Mouse (Mus musculus): ENCODE results near the gene Coa4. TPM values are rescaled to one million over a fixed set of nuclear protein-coding genes. Genes with fewer than 3 reads are reported as not detected.
A peak's percentile ranks its signal among the peaks of the same experiment; 100 is the strongest.
"Not testable (repeated sequence)": the region's sequence is repeated elsewhere in the genome, so short reads cannot be mapped to it uniquely, and the experiment has no call there.

Gene Coa4
- polyA plus RNA-seq, 1 experiment from 2014 or later, result 12.6 TPM

GRCm38 (mm10) chr7:100557241-100557640 lies 20.4 kb downstream of the Coa4 start:
- ATAC-seq, result no peak
- ChIA-PET CTCF (interaction anchor here (0.8 kb wide), 1 partner anchor 13 kb away, joined by 3 read pairs; no protein-coding TSS in a partner anchor), POLR2A (interaction anchor here (0.7 kb wide), 1 partner anchor 110 kb away, joined by 3 read pairs; no protein-coding TSS in a partner anchor)
- in situ Hi-C loops (cut with MboI; ENCODE audit: low pct_unique_long_range_greater_than_20kb), result no loop called here
- no peaks in the 10 kb centered on the region for H3K27me3 ChIP-seq
- no peak for TF ChIP-seq CTCF (IDR thresholded peaks at IDR 0.05)
- no peak for DNase-seq (ENCODE audit: low read depth, low spot score)

DNA sequence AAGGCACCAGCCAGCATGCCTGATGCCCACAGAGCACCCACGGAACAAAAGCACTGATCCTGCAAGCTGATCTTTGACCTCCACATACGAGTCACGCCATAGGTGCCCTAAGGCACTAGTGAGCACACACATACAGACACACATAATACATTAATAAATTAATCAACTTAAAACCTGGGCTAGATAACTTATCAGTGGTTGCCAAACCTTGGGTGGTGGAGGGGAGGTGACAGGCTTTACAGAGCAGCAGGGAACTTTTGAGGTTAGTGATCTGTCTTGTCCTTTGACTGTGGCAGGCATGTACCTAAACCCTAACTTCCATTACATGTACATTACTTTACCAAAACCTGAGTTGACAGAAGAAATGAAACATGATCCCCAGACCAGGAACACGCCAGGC lies 22.5 kb downstream of the Coa4 start:
- ChIA-PET CTCF (no interaction called here), POLR2A (no interaction called here)
- TF ChIP-seq CTCF (IDR thresholded peaks at IDR 0.05), result no peak
- no peak for DNase-seq (ENCODE audit: low read depth, low spot score)
- no peak for ATAC-seq
- in situ Hi-C loops (cut with MboI; ENCODE audit: low pct_unique_long_range_greater_than_20kb), result no loop called here
- no peaks in the 10 kb centered on the region for H3K27me3 ChIP-seq

DNA sequence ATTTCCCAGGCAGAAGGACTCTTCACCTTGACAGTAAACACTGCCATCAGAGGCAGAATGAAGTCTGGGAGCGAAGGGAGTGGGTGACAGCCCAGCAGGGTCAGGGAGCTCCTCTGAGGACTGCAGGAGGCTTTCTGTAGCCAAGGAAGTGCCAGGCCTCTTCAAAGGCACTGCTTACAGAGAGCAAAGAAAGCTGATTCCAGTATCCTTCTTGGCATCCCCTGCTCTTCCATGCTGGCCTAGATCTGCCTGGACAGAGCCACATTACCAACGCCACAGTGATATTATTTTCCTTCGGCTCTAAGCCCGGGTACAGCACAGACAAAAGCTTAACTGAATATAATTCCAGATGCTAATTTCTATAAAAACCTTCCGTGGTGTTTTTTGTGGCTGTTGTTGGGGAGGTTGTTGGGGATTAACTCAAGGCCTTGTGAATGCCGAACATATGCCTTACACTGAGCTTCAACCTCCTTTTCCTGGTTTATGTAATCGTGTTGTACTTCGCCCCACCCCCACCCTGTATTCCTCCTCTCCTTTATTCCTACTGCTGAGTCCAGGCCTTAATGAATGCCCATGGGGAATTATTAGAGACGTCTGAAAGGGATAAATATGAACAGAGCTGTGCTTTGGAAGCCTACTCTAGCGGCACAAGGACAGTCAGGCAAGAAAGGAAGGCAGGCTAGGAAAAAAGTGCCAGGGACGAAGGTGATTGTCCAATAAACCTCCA lies 25.2 kb downstream of the Coa4 start:
- POLR2A ChIA-PET, result no interaction called here
- DNase-seq (ENCODE audit: low read depth, low spot score) (no peak), ATAC-seq (no peak)
- in situ Hi-C loops (cut with MboI; ENCODE audit: low pct_unique_long_range_greater_than_20kb), result no loop called here
- no peaks in the 10 kb centered on the region for H3K27me3 ChIP-seq
- TF ChIP-seq CTCF (IDR thresholded peaks at IDR 0.05), result no peak
- CTCF ChIA-PET, result no interaction called here

- POLR2A ChIA-PET, CTCF ChIA-PET: not testable (repeated sequence)
- peak; percentile 31 for TF ChIP-seq CTCF (IDR thresholded peaks at IDR 0.05)
Measured at GRCm38 (mm10) chr7:100567238-100567637, 30.4 kb downstream of the Coa4 start.

DNA sequence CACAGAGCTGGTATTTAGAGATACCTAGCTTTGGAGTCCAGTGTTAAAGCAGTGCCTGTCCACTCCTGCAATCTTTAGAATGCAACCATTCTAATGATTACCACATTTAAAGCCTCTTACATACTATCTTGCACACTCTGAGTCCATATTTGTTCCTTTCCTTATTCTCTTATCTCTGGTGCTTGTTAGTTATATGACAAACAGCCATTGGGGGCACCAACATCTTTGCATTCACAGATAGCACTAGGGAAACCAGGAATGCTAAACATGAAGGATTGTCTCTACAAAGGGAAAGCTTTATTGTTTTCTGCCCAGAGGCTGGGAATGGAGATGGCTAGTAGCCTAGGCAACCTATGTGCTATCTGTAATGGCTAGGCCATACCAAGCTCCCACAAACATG lies 33.0 kb downstream of the Coa4 start:
- no peaks in the 10 kb centered on the region for H3K27me3 ChIP-seq
- no peak for ATAC-seq
- no peak for TF ChIP-seq CTCF (IDR thresholded peaks at IDR 0.05)
- ChIA-PET POLR2A (interaction anchor here (1.1 kb wide), 1 partner anchor 13 kb away, joined by 3 read pairs; no protein-coding TSS in a partner anchor), CTCF (interaction anchor here (1.1 to 1.5 kb wide), 2 partner anchors 14 to 22 kb away, joined by 3 to 4 read pairs; no protein-coding TSS in a partner anchor)
- no peak for DNase-seq (ENCODE audit: low read depth, low spot score)
- in situ Hi-C loops (cut with MboI; ENCODE audit: low pct_unique_long_range_greater_than_20kb), result no loop called here

More at GRCm38 (mm10) chr7:100567238-100567637, 30.4 kb downstream of the Coa4 start:
- in situ Hi-C loops (cut with MboI; ENCODE audit: low pct_unique_long_range_greater_than_20kb); DNase-seq (ENCODE audit: low read depth, low spot score); H3K27me3 ChIP-seq; ATAC-seq: not testable (repeated sequence)

GRCm38 (mm10) chr7:100570930-100571715 lies 34.3 kb downstream of the Coa4 start:
- TF ChIP-seq CTCF (IDR thresholded peaks at IDR 0.05), result no peak
- DNase-seq (ENCODE audit: low read depth, low spot score) (no peak), ATAC-seq (no peak)
- in situ Hi-C loops (cut with MboI; ENCODE audit: low pct_unique_long_range_greater_than_20kb), result no loop called here
- ChIA-PET CTCF (interaction anchor here (0.8 to 1.6 kb wide), 4 partner anchors 13 to 31 kb away, joined by 3 to 4 read pairs (median 3); no protein-coding TSS in a partner anchor), POLR2A (no interaction called here)
- H3K27me3 ChIP-seq, result no peaks in the 10 kb centered on the region

DNA sequence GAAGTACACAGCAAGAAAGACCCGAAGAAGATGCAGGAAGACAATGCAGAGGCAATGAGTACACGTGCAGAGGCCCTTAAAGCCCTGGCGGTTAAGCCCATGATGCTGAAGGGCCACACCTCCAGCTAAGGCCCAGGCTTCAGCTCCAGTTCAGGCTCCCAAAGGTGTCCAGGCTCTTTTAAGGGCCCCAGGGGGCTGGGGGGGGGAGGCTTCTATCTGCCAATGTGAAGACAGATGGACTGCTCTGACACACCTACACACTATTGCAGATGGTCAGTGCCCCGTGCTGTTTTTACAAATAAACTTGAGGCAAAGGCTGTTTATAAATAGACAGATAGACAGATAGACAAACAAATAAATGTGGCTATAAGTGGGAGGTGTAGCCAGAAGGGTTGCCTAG lies 35.2 kb downstream of the Coa4 start:
- TF ChIP-seq CTCF (IDR thresholded peaks at IDR 0.05), result no peak
- POLR2A ChIA-PET, result no interaction called here
- H3K27me3 ChIP-seq, result no peaks in the 10 kb centered on the region
- ATAC-seq, result no peak
- CTCF ChIA-PET, result interaction anchor here (1.6 kb wide), 1 partner anchor 32 kb away, joined by 3 read pairs; no protein-coding TSS in a partner anchor
- DNase-seq (ENCODE audit: low read depth, low spot score), result no peak
- in situ Hi-C loops (cut with MboI; ENCODE audit: low pct_unique_long_range_greater_than_20kb), result no loop called here

- no peaks in the 10 kb centered on the region for H3K27me3 ChIP-seq
- ChIA-PET POLR2A (no interaction called here), CTCF (interaction anchor here (2.4 kb wide), 1 partner anchor 17 kb away, joined by 7 read pairs; no protein-coding TSS in a partner anchor)
- in situ Hi-C loops (cut with MboI; ENCODE audit: low pct_unique_long_range_greater_than_20kb), result no loop called here
- DNase-seq (ENCODE audit: low read depth, low spot score) (no peak), ATAC-seq (no peak)
- TF ChIP-seq CTCF (IDR thresholded peaks at IDR 0.05), result no peak
Measured at GRCm38 (mm10) chr7:100572704-100573103, 35.8 kb downstream of the Coa4 start.

DNA sequence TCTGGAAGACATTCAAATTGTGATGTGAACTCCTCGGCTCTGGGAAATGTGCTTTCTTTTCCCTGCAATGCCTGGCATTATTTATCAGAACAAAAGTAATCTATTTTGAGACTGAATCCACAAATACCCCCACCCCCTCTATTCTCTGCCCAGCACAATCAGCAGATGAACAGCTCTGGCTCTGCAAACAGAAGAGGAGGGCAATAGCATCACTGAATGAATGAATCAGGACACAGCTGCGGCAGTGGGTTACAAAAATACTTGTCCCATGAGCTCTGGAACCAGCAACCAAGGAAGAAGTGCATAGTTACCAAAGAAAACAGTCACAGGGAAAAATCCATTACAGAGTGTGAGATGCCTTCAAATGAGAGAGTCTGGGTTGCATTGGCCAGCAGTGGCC lies 41.9 kb downstream of the Coa4 start:
- H3K27me3 ChIP-seq, result no peaks in the 10 kb centered on the region
- ChIA-PET CTCF (no interaction called here), POLR2A (no interaction called here)
- ATAC-seq (no peak), DNase-seq (ENCODE audit: low read depth, low spot score) (no peak)
- TF ChIP-seq CTCF (IDR thresholded peaks at IDR 0.05), result no peak
- in situ Hi-C loops (cut with MboI; ENCODE audit: low pct_unique_long_range_greater_than_20kb), result no loop called here

DNA sequence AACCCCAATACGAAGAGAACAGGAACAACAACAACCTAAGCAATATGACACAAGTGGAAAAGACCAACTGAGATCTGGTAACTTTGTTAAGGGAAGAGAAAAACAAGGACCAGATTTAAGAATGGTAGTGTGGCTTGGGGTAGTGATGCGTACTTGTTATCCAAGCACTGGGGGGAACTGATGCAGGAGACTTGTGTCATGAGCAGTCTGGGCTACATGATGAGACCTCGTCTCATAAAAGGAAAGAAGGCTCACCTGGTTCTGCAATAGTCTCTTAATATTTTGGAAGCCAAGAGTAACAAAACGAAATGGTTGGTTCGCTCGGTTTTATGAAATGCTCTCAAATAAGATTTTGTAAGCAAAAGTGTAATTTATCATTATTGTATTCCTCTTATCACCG lies 45.4 kb downstream of the Coa4 start:
- DNase-seq (ENCODE audit: low read depth, low spot score) (no peak), ATAC-seq (no peak)
- in situ Hi-C loops (cut with MboI; ENCODE audit: low pct_unique_long_range_greater_than_20kb), result no loop called here
- POLR2A ChIA-PET, result interaction anchor here (1.0 to 1.2 kb wide), 2 partner anchors 12 to 25 kb away, joined by 3 read pairs; partner anchors contain the start of gene Rab6a
- H3K27me3 ChIP-seq, result no peaks in the 10 kb centered on the region
- CTCF ChIA-PET, result no interaction called here
- TF ChIP-seq CTCF (IDR thresholded peaks at IDR 0.05), result no peak
